Mouse (Mus musculus) left cerebral cortex, postnatal 14 days (tissue): ENCODE data around the gene Gm5148. TPM values are rescaled to one million over a fixed set of nuclear protein-coding genes. Genes with fewer than 3 reads are reported as not detected.

Experiments used
- total RNA-seq, 2 experiments: library from RNA; stranded (reverse); gene quantifications; 2 replicates each; pipeline ENCODE4 v1.2.3; 2021

The Gm5148 gene
- total RNA-seq, 2 experiments from 2014 or later, result 2.1 to 2.6 TPM

Other genes starting within 250 kb of the Gm5148 start
- 10 to 100 TPM; 13.4 to 14.9 TPM for gene Spry1, start 84.5 kb downstream of the Gm5148 start, total RNA-seq